Mouse (Mus musculus): Measurements from ENCODE around the gene Eml6. TPM values are rescaled to one million over a fixed set of nuclear protein-coding genes. Genes with fewer than 3 reads are reported as not detected.
A peak's percentile ranks its signal among the peaks of the same experiment; 100 is the strongest.
"Not testable (repeated sequence)": the region's sequence is repeated elsewhere in the genome, so short reads cannot be mapped to it uniquely, and the experiment has no call there.

Eml6 gene
- polyA plus RNA-seq, 1 experiment from 2014 or later, result 1.4 TPM

GRCm38 (mm10) chr11:29837066-29837465 lies 188.8 kb downstream of the Eml6 start:
- H3K27me3 ChIP-seq, result no peaks in the 10 kb centered on the region
- no peaks in the 10 kb centered on the region for H3K9me3 ChIP-seq
- H3K4me3 ChIP-seq (replicated peaks), result no peak overlapping the region
- H3K27ac ChIP-seq, result no peak overlapping the region
- no peak overlapping the region for H3K4me2 ChIP-seq
- no peaks in the 10 kb centered on the region for H3K4me1 ChIP-seq
- H3K9ac ChIP-seq, result no peak overlapping the region
- ATAC-seq (ENCODE audit: low FRiP score), result no peak
- no peaks in the 10 kb centered on the region for H3K36me3 ChIP-seq (replicated peaks)

- H3K4me2 ChIP-seq, result no peak overlapping the region
- WGBS, result 90% methylated on average over 2 of the region's 2 CpGs
- no peaks in the 10 kb centered on the region for H3K9me3 ChIP-seq
- no peak for ATAC-seq (ENCODE audit: low FRiP score)
- H3K27ac ChIP-seq, result no peak overlapping the region
- peaks cover 23% of the 10 kb centered on the region for H3K27me3 ChIP-seq
- no peaks in the 10 kb centered on the region for H3K36me3 ChIP-seq (replicated peaks)
- H3K4me1 ChIP-seq, result peaks cover 4% of the 10 kb centered on the region; the same call in 1 of the 2 replicates
- no peak overlapping the region for H3K4me3 ChIP-seq (replicated peaks)
- H3K9ac ChIP-seq, result no peak overlapping the region
Measured at GRCm38 (mm10) chr11:29827729-29828128, 198.1 kb downstream of the Eml6 start.

- Histone ChIP-seq H3K4me1 (peaks cover 4% of the 10 kb centered on the region; the same call in 1 of the 2 replicates), H3K4me3 (replicated peaks) (no peak overlapping the region)
- ATAC-seq (ENCODE audit: low FRiP score), result no peak
Measured at GRCm38 (mm10) chr11:29826001-29826400, 199.8 kb downstream of the Eml6 start.

GRCm38 (mm10) chr11:29825271-29825718 lies 200.5 kb downstream of the Eml6 start, which contains the start of gene 4931440F15Rik:
Gene 4931440F15Rik (minus strand): TSS chr11:29825668.
- 26% methylated on average over 21 of the region's 21 CpGs for WGBS
- Histone ChIP-seq H3K27me3 (peaks cover 23% of the 10 kb centered on the region), H3K4me2 (peak within 1 kb of the TSS; percentile 34), H3K4me3 (replicated peaks) (peak within 1 kb of the TSS; percentile 17)
- ATAC-seq (ENCODE audit: low FRiP score); H3K9me3 ChIP-seq; H3K9ac ChIP-seq; H3K4me1 ChIP-seq; H3K27ac ChIP-seq; H3K36me3 ChIP-seq (replicated peaks): not testable (repeated sequence)

More at GRCm38 (mm10) chr11:29826001-29826400, 199.8 kb downstream of the Eml6 start:
- Histone ChIP-seq H3K27ac (no peak overlapping the region), H3K4me2 (no peak overlapping the region), H3K27me3 (peaks cover 23% of the 10 kb centered on the region), H3K9me3 (no peaks in the 10 kb centered on the region), H3K9ac (no peak overlapping the region), H3K36me3 (replicated peaks) (no peaks in the 10 kb centered on the region)
- 93% methylated on average over 1 of the region's 1 CpGs for WGBS

GRCm38 (mm10) chr11:29824474-29825270 lies 201.2 kb downstream of the Eml6 start:
- H3K4me3 ChIP-seq (replicated peaks), result peak overlapping the region; percentile 17

GRCm38 (mm10) chr11:29823141-29823540 lies 202.7 kb downstream of the Eml6 start:
- H3K4me1 ChIP-seq, result peaks cover 4% of the 10 kb centered on the region; the same call in 1 of the 2 replicates
- no peak for ATAC-seq (ENCODE audit: low FRiP score)
- no peak overlapping the region for H3K27ac ChIP-seq
- H3K36me3 ChIP-seq (replicated peaks), result no peaks in the 10 kb centered on the region
- H3K9me3 ChIP-seq, result no peaks in the 10 kb centered on the region
- 82% methylated on average over 2 of the region's 2 CpGs for WGBS
- H3K9ac ChIP-seq, result no peak overlapping the region
- H3K4me3 ChIP-seq (replicated peaks), result no peak overlapping the region
- H3K4me2 ChIP-seq, result no peak overlapping the region
- H3K27me3 ChIP-seq, result peaks cover 23% of the 10 kb centered on the region

More at GRCm38 (mm10) chr11:29824474-29825270, 201.2 kb downstream of the Eml6 start:
- not testable (repeated sequence) for ATAC-seq (ENCODE audit: low FRiP score); H3K9me3 ChIP-seq; H3K4me1 ChIP-seq; H3K9ac ChIP-seq; H3K36me3 ChIP-seq (replicated peaks); H3K27ac ChIP-seq
- peak overlapping the region; percentile 34 for H3K4me2 ChIP-seq
- H3K27me3 ChIP-seq, result peaks cover 23% of the 10 kb centered on the region
- WGBS, result 26% methylated on average over 58 of the region's 62 CpGs

GRCm38 (mm10) chr11:29815670-29816069 lies 210.2 kb downstream of the Eml6 start:
- H3K9me3 ChIP-seq, result no peaks in the 10 kb centered on the region
- H3K27ac ChIP-seq, result no peak overlapping the region
- H3K4me1 ChIP-seq, result no peaks in the 10 kb centered on the region
- H3K9ac ChIP-seq, result no peak overlapping the region
- no peak overlapping the region for H3K4me3 ChIP-seq (replicated peaks)
- H3K36me3 ChIP-seq (replicated peaks), result no peaks in the 10 kb centered on the region
- ATAC-seq (ENCODE audit: low FRiP score), result no peak
- no peaks in the 10 kb centered on the region for H3K27me3 ChIP-seq
- no peak overlapping the region for H3K4me2 ChIP-seq

- Histone ChIP-seq H3K4me3 (replicated peaks) (no peak overlapping the region), H3K4me2 (no peak overlapping the region), H3K27ac (no peak overlapping the region), H3K27me3 (no peaks in the 10 kb centered on the region), H3K36me3 (replicated peaks) (no peaks in the 10 kb centered on the region), H3K4me1 (no peaks in the 10 kb centered on the region), H3K9ac (no peak overlapping the region), H3K9me3 (no peaks in the 10 kb centered on the region)
- no peak for ATAC-seq (ENCODE audit: low FRiP score)
- 93% methylated on average over 3 of the region's 3 CpGs for WGBS
Measured at GRCm38 (mm10) chr11:29815261-29815660, 210.6 kb downstream of the Eml6 start.

- Histone ChIP-seq H3K27me3 (no peaks in the 10 kb centered on the region), H3K4me1 (no peaks in the 10 kb centered on the region), H3K27ac (no peak overlapping the region), H3K9me3 (no peaks in the 10 kb centered on the region), H3K9ac (no peak overlapping the region), H3K4me2 (no peak overlapping the region), H3K4me3 (replicated peaks) (no peak overlapping the region), H3K36me3 (replicated peaks) (no peaks in the 10 kb centered on the region)
- ATAC-seq (ENCODE audit: low FRiP score), result no peak
- 91% methylated on average over 1 of the region's 1 CpGs for WGBS
Measured at GRCm38 (mm10) chr11:29813267-29813666, 212.6 kb downstream of the Eml6 start.

GRCm38 (mm10) chr11:29812475-29812874 lies 213.4 kb downstream of the Eml6 start:
- 82% methylated on average over 3 of the region's 3 CpGs for WGBS
- Histone ChIP-seq H3K27ac (no peak overlapping the region), H3K9me3 (no peaks in the 10 kb centered on the region), H3K4me2 (no peak overlapping the region), H3K36me3 (replicated peaks) (no peaks in the 10 kb centered on the region), H3K4me1 (no peaks in the 10 kb centered on the region), H3K4me3 (replicated peaks) (no peak overlapping the region), H3K9ac (no peak overlapping the region), H3K27me3 (no peaks in the 10 kb centered on the region)
- ATAC-seq (ENCODE audit: low FRiP score), result no peak

- Histone ChIP-seq H3K9ac (no peak overlapping the region), H3K27ac (no peak overlapping the region), H3K4me1 (no peaks in the 10 kb centered on the region), H3K27me3 (no peaks in the 10 kb centered on the region), H3K36me3 (replicated peaks) (no peaks in the 10 kb centered on the region), H3K4me2 (no peak overlapping the region), H3K9me3 (no peaks in the 10 kb centered on the region), H3K4me3 (replicated peaks) (no peak overlapping the region)
- WGBS, result 85% methylated on average over 3 of the region's 3 CpGs
- no peak for ATAC-seq (ENCODE audit: low FRiP score)
Measured at GRCm38 (mm10) chr11:29810324-29810723, 215.5 kb downstream of the Eml6 start.

- H3K27me3 ChIP-seq, result no peaks in the 10 kb centered on the region
- no peaks in the 10 kb centered on the region for H3K36me3 ChIP-seq (replicated peaks)
- no peaks in the 10 kb centered on the region for H3K4me1 ChIP-seq
- H3K4me3 ChIP-seq (replicated peaks), result no peak overlapping the region
- 89% methylated on average over 7 of the region's 7 CpGs for WGBS
- no peak for ATAC-seq (ENCODE audit: low FRiP score)
- no peak overlapping the region for H3K27ac ChIP-seq
- no peak overlapping the region for H3K9ac ChIP-seq
- no peaks in the 10 kb centered on the region for H3K9me3 ChIP-seq
- no peak overlapping the region for H3K4me2 ChIP-seq
Measured at GRCm38 (mm10) chr11:29808981-29809589, 216.7 kb downstream of the Eml6 start.

Measured in forebrain, embryonic 12.5 days (tissue).